Mouse (Mus musculus) thymus, postnatal 25 days (tissue): ENCODE results near the gene Blvra.

Source experiments
- DNase-seq: peaks from one replicate; pipeline ENCODE4 v3.0.0; 2022

Gene Blvra

DNA sequence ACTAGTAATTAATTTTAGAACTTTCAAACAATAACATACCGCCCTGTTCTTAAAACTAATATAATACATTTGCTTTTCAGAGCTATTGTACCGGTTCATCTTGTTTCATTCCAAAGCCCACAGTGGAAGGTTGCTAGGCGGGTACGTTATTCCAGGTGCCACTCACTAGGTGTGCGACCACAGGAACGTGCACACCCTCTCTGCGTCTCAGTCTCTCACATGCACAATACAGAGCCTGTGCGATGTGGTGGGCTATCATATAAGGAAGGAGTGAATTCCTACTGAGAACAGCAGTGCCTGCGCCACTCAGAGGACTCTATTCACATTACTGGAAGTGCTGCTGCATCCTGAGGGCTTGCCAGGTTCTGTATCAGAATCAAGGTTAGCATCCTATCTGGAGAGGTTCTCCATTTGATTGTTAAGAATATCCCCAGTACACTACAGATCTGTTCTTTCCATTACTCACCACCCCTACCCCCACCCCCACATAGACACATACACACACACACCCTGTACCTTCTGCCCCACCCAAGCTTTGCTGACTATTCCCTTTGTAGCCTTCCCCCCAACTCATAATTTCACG lies 67.5 kb downstream of the Blvra start:
- no peak for DNase-seq

DNA sequence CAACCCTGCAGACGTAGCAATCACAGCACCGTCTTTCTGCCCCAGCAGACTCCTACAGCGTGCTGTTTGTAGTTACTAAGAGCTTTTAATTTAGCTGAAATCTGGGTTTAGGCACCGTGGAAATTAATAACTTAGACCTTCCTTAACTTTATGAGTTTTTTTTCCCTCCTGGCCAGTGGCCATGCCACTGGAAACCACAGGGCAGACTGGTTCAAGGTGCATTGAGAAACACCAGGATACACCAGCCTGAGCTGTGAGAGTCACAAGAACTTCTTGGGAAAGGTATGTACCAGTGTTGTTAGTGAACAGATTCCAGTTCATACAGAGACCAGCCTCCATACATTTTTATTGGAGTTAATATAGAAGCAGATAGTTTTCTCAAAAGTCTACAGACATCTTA lies 68.0 kb downstream of the Blvra start:
- no peak for DNase-seq

DNA sequence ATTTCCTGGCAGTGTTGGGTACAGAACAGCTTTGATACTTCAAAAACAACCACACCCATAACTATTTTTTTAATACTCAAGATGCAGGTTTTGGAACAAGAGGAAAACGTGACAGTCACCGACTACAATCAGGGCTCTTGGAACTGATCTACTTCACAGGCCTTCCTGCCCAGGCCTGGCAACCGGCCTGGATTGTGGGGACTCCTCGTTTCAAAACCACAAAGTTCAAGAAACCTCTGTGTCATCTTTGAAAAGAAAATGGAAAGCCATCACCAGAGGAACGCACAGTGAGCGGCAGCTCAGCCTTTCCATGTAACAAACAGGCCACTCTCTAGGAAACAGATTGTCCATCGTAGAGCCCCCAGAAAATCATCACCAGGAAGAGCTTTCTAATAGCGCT lies 68.6 kb downstream of the Blvra start:
- DNase-seq: no peak

DNA sequence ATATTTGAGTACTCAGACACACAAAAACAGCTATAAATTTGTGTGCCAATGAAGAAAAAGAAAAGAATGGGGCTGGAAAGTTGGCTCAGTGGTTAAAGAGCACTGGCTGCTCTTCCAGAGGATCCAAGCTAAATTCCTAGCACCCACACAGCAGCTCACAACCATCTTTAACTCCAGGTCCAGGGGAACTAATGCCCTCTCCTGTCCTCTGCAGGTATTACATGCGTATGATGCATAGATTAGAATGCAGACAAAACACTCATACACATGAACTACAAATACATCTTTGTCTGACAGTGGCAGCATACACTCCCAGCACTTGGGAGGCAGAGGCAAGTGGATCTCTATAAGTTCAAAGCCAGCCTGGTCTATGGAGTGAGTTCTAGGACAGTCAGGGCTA lies 69.1 kb downstream of the Blvra start:
- no peak for DNase-seq

DNA sequence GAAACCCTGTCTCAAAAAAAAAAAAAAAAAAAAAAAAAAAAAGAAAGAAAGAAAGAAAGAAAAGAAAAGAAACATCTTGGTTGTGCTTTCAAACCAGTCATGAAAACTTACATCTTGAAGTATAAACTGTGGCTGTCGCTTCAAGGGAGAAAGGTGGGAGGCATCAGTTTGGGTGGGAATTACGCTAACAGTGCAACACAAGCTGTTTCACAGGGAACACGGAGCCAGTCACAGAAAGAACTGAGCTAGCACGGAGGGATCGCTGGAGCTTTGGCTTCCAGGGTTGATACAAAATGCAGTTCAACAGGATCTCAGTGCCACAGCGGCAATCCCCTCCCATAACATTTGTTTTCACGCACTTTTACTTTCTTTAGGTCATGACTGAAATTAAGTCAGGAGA lies 69.5 kb downstream of the Blvra start:
- DNase-seq: no peak

DNA sequence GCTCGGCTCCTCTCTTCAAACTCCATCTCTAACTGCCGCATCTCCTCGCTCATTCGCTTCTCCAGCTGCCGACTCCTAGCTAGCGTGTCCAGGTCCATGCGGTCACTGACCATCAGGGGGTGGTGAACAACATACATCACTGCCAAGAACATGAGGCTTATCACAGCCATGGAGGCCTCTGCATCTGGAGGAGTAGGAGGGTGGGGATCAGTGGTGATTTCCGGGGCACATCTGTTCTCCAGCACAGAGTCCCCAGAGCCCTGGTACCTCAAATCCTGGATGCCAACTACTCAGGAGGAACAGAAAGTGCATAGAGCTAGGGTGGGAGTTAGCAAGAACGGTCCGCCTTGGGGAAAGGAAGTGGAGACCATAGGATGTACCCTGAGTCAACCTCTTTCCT lies 71.6 kb downstream of the Blvra start:
- no peak for DNase-seq

DNA sequence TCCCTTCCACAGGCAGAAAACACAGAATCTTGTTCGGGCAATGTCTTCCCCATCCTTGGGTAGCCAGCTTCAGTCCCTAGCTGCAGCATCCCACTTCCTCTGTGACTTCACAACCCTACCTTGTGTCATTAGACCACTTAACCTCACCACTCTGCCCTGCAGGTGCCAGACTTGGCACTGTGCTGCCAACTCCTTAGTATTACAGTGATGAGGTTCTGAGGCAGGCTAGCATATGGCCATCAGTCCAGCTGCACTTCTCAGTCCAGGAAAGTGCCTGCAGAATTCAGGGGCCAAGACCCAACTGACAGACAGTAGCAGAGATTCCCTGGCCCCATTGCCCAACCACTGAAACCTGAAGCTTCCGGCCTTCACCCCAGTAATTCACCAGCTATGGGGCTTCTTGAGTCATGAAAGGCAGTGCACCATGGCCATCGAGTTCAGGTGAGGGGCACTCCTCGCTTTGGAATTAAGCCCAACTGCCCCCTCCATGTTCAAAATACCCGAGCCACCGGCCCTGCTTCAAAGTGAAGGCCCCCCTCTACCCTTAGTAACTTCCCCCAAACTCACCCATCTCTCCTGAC lies 72.2 kb downstream of the Blvra start:
- peak; percentile 21 for DNase-seq

DNA sequence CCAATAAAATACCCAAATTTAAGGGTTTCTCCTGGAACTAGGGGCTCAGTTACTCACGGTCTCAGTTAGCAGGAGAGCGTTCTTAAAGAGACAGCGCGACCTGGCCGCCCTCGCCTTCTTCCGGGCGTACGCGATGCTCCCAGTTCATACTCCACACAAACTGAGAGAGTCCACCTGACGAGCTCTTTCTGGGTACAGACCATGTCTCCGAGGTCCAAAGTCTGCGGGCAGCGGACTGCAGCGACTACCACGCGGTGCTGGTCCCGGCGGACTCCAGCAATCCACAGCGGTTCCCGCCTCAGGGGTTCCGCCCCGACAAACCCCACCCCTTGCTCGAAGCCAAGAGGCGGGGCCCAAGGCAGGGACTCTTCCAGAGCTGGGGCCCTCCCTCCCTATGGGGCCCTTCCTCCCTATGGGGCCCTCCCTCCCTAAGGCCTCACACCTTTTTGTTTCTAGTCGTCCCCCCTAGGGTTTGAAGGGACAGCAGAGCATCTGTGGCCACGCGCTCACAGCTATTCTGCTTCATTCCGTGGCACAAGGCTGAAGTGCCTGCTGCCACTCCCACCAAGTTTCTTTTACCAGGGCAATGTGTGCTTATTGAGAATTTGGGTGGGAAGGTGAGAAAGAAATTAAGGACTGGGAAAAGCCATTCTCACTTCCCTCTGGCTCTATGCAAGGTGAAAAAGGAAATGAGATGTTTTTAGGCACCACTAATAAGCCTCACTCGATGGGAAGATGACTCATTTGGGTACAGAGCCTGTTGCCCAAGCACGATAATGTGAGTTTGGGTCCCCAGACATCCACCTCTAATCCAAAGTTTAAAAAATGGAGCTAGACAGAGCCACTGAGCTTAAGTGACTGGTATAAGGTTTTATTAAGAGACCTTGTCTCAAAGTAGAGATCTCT lies 72.9 kb downstream of the Blvra start, which contains the start of gene Itpripl1:
Gene Itpripl1, minus strand, starts transcription at position 285 of the 906 bp plus-strand sequence.
- peak; percentile 80 for DNase-seq

DNA sequence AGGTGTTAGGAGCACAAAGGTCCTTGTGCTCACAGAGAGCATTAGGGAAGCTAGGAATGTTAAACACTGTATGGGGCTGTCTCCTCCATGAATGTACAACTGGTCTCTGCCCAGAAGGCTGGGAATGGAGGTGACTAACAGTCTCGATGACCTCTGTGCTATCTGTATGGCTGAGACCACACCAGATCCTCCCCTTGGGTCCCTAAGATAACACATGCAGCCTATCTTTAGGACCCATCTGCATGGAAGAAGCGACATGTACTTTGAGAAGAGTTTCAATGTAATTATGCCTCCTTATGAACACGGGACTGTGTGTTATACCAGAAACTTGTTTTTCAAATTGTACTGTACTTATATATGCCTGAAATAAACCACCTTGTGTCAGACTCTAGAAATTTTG lies 75.2 kb downstream of the Blvra start:
- no peak for DNase-seq
